In genomic region chr9:95811817-95812216, GRCm38 (mm10) we compare ENCODE assay signal across 25 mouse cellular contexts. TPM values are rescaled to one million over a fixed set of nuclear protein-coding genes. Genes with fewer than 3 reads are reported as not detected.
DNase-seq lines count a peak whose midpoint lies in the region; ATAC-seq and TF ChIP-seq lines count a peak whose summit lies in the region.
"Had no signal": no experiment of that assay in that cellular context is flagged by ENCODE, and none has a peak within 500 bp of the region (broad histone marks: within the 10 kb centered on the region; RNA-seq: fewer than 3 reads in every experiment).

No protein-coding gene starts in this region.

- H3K36me3 ChIP-seq in intestine, postnatal 0 days (ENCODE audit: control insufficient read depth, insufficient read depth): no peaks in the 10 kb centered on the region
- no peaks in the 10 kb centered on the region for H3K36me3 ChIP-seq in intestine, embryonic 16.5 days (ENCODE audit: control insufficient read depth, insufficient read depth, low read length)
- no peaks in the 10 kb centered on the region for H3K36me3 ChIP-seq in kidney, postnatal 0 days (ENCODE audit: insufficient read depth, low read length)
- H3K36me3 ChIP-seq in stomach, postnatal 0 days (ENCODE audit: control insufficient read depth, insufficient read depth, low read length): no peaks in the 10 kb centered on the region
- H3K36me3 ChIP-seq: G1E; heart, embryonic 10.5 days; heart, embryonic 15.5 days; hindbrain, embryonic 12.5 days; intestine, embryonic 15.5 days; limb, embryonic 10.5 days; limb, embryonic 15.5 days had no signal

- ATAC-seq in intestine, postnatal 0 days: peak; percentile 20; the same call in 1 of the 2 replicates
- no peak for ATAC-seq in intestine, embryonic 16.5 days
- ATAC-seq in kidney, postnatal 0 days (replicated peaks; ENCODE audit: low FRiP score, low read depth): no peak
- ATAC-seq in stomach, postnatal 0 days (ENCODE audit: low FRiP score, low TSS enrichment): peak; percentile 81
- ATAC-seq: forebrain, embryonic 13.5 days; hindbrain, postnatal 0 days; intestine, embryonic 15.5 days had no signal

- no peaks in the 10 kb centered on the region for H3K9me3 ChIP-seq in intestine, postnatal 0 days (ENCODE audit: control insufficient read depth)
- H3K9me3 ChIP-seq in intestine, embryonic 16.5 days (ENCODE audit: control insufficient read depth, low read length): no peaks in the 10 kb centered on the region
- no peaks in the 10 kb centered on the region for H3K9me3 ChIP-seq in kidney, postnatal 0 days (replicated peaks; ENCODE audit: low read length)
- no peaks in the 10 kb centered on the region for H3K9me3 ChIP-seq in stomach, postnatal 0 days (ENCODE audit: control insufficient read depth, low read length)
- H3K9me3 ChIP-seq: forebrain, embryonic 13.5 days; G1E; heart, embryonic 10.5 days; heart, embryonic 15.5 days; hindbrain, embryonic 12.5 days; intestine, embryonic 15.5 days; limb, embryonic 10.5 days; limb, embryonic 15.5 days had no signal

- H3K4me3 ChIP-seq in intestine, postnatal 0 days (ENCODE audit: low read depth, low read length): peak overlapping the region; percentile 7; the same call in 1 of the 2 replicates
- no peak overlapping the region for H3K4me3 ChIP-seq in intestine, embryonic 16.5 days (ENCODE audit: low read length)
- H3K4me3 ChIP-seq in kidney, postnatal 0 days (replicated peaks; ENCODE audit: low read depth, low read length): no peak overlapping the region
- no peak overlapping the region for H3K4me3 ChIP-seq in stomach, postnatal 0 days (ENCODE audit: low read depth, low read length)
- H3K4me3 ChIP-seq: forebrain, embryonic 13.5 days; heart, embryonic 10.5 days; heart, embryonic 15.5 days; hindbrain, embryonic 12.5 days; intestine, embryonic 15.5 days; limb, embryonic 10.5 days; limb, embryonic 15.5 days had no signal

- no peaks in the 10 kb centered on the region for H3K27me3 ChIP-seq in intestine, postnatal 0 days (replicated peaks; ENCODE audit: control insufficient read depth, insufficient read depth, low read length)
- no peaks in the 10 kb centered on the region for H3K27me3 ChIP-seq in intestine, embryonic 16.5 days (replicated peaks; ENCODE audit: control insufficient read depth, insufficient read depth, low read length)
- no peaks in the 10 kb centered on the region for H3K27me3 ChIP-seq in kidney, postnatal 0 days (ENCODE audit: insufficient read depth, low read length)
- no peaks in the 10 kb centered on the region for H3K27me3 ChIP-seq in stomach, postnatal 0 days (ENCODE audit: control insufficient read depth, insufficient read depth, low read length)
- H3K27me3 ChIP-seq: forebrain, embryonic 13.5 days; heart, embryonic 15.5 days; hindbrain, embryonic 12.5 days; intestine, embryonic 15.5 days; limb, embryonic 15.5 days had no signal

- peak; percentile 82 for DNase-seq in kidney, adult 9 months
- no peak for DNase-seq in kidney, postnatal 4 days
- DNase-seq in kidney, postnatal 0 days (ENCODE audit: low spot score): no peak
- DNase-seq in stomach, postnatal 0 days (ENCODE audit: low spot score): no peak
- DNase-seq in gastrocnemius, postnatal 14 days: no peak
- DNase-seq: adrenal gland, postnatal 14 days; cerebellum, adult 11 months; cerebellum, adult 9-10 months; cerebellum, postnatal 36 days; gastrocnemius, postnatal 10 days; lung, postnatal 4 days; midbrain, embryonic 14.5 days; thymus, postnatal 14 days had no signal

- no peaks in the 10 kb centered on the region; the same call in 1 of the 2 replicates for H3K4me1 ChIP-seq in intestine, postnatal 0 days (replicated peaks; ENCODE audit: control insufficient read depth, insufficient read depth, low read length)
- 0 out of 2 replicates have a peak, but pooled peaks cover 2% of the 10 kb centered on the region for H3K4me1 ChIP-seq in intestine, embryonic 16.5 days (ENCODE audit: control insufficient read depth, insufficient read depth, low read length)
- H3K4me1 ChIP-seq in kidney, postnatal 0 days (replicated peaks; ENCODE audit: insufficient read depth, low read length): peaks cover 4% of the 10 kb centered on the region; the same call in 1 of the 2 replicates
- H3K4me1 ChIP-seq in stomach, postnatal 0 days (replicated peaks; ENCODE audit: control insufficient read depth, insufficient read depth): no peaks in the 10 kb centered on the region
- H3K4me1 ChIP-seq: heart, embryonic 10.5 days; intestine, embryonic 15.5 days; limb, embryonic 10.5 days had no signal

- 57% methylated on average over 4 of the region's 4 CpGs for WGBS in intestine, postnatal 0 days
- WGBS in intestine, embryonic 16.5 days: 84% methylated on average over 4 of the region's 4 CpGs
- WGBS in kidney, postnatal 0 days: 90% methylated on average over 4 of the region's 4 CpGs
- WGBS in stomach, postnatal 0 days: 95% methylated on average over 4 of the region's 4 CpGs

- intact Hi-C loops in gastrocnemius, postnatal 14 days (cut with DNase I; ENCODE audit: low total_unique reads): no loop called here

- H3K9ac ChIP-seq in intestine, postnatal 0 days (ENCODE audit: low read depth, low read length): no peak overlapping the region
- no peak overlapping the region for H3K9ac ChIP-seq in intestine, embryonic 16.5 days (ENCODE audit: low read depth, low read length)
- no peak overlapping the region for H3K9ac ChIP-seq in kidney, postnatal 0 days (ENCODE audit: low read depth, low read length)
- no peak overlapping the region for H3K9ac ChIP-seq in stomach, postnatal 0 days (ENCODE audit: low read length)
- H3K9ac ChIP-seq: forebrain, embryonic 13.5 days; heart, embryonic 15.5 days; hindbrain, embryonic 12.5 days; intestine, embryonic 15.5 days; limb, embryonic 15.5 days had no signal

- peak overlapping the region; percentile 24 for H3K4me2 ChIP-seq in intestine, postnatal 0 days (replicated peaks; ENCODE audit: low read depth)
- H3K4me2 ChIP-seq in intestine, embryonic 16.5 days (ENCODE audit: low read depth, low read length): no peak overlapping the region
- no peak overlapping the region for H3K4me2 ChIP-seq in kidney, postnatal 0 days (ENCODE audit: low read length)
- H3K4me2 ChIP-seq in stomach, postnatal 0 days (replicated peaks; ENCODE audit: low read depth): no peak overlapping the region
- H3K4me2 ChIP-seq: forebrain, embryonic 13.5 days; heart, embryonic 15.5 days; hindbrain, embryonic 12.5 days; intestine, embryonic 15.5 days; limb, embryonic 15.5 days had no signal

- no peak overlapping the region; the same call in 1 of the 2 replicates for H3K27ac ChIP-seq in intestine, postnatal 0 days (ENCODE audit: low read depth, low read length)
- no peak overlapping the region for H3K27ac ChIP-seq in intestine, embryonic 16.5 days (ENCODE audit: low read length)
- H3K27ac ChIP-seq in kidney, postnatal 0 days: no peak overlapping the region
- H3K27ac ChIP-seq in stomach, postnatal 0 days (replicated peaks): no peak overlapping the region; the same call in 1 of the 2 replicates
- H3K27ac ChIP-seq: forebrain, embryonic 13.5 days; heart, embryonic 10.5 days; heart, embryonic 15.5 days; hindbrain, embryonic 12.5 days; hindbrain, postnatal 0 days; intestine, embryonic 15.5 days; limb, embryonic 10.5 days; limb, embryonic 15.5 days had no signal

- no peak for TF ChIP-seq EP300 in stomach, postnatal 0 days (optimal IDR thresholded peaks at IDR 0.05)

- peak; percentile 61 for TF ChIP-seq CTCF in intestine, postnatal 0 days (IDR thresholded peaks at IDR 0.05; ENCODE audit: low read depth)
- TF ChIP-seq CTCF in kidney, postnatal 0 days (IDR thresholded peaks at IDR 0.05; ENCODE audit: low read depth): peak; percentile 7; the same call in 1 of the 2 replicates
- TF ChIP-seq CTCF in stomach, postnatal 0 days (IDR thresholded peaks at IDR 0.05; ENCODE audit: low read depth): peak; percentile 44; the same call in 1 of the 2 replicates

RNA-seq across cellular contexts. Expression of gene Pls1, which starts 33.3 kb away (rescaled TPM):
- 512 and 547 TPM in 2 replicates for polyA plus RNA-seq in intestine, postnatal 0 days (2015; fragmentation: Nextera tagmentation; extraction: Ambion mirVana)
- polyA plus RNA-seq in intestine, embryonic 16.5 days (2015; fragmentation: Nextera tagmentation; extraction: Ambion mirVana): 143 and 201 TPM in 2 replicates
- 30.2 and 33.4 TPM in 2 replicates for polyA plus RNA-seq in kidney, postnatal 0 days (2015; fragmentation: Nextera tagmentation; extraction: Ambion mirVana)
- 44.4 and 45.6 TPM in 2 replicates for polyA plus RNA-seq in stomach, postnatal 0 days (2015; fragmentation: Nextera tagmentation; extraction: Ambion mirVana)
- total RNA-seq in gastrocnemius, postnatal 14 days (2021): under 1 TPM; 0.13 to 0.33 TPM
- total RNA-seq: granulocyte monocyte progenitor cell, adult 5-6 weeks had no signal
- polyA plus RNA-seq: G1E had no signal

RNA-seq across cellular contexts. Expression of gene Atr, which starts 45.6 kb away (rescaled TPM):
- polyA plus RNA-seq in intestine, postnatal 0 days (2015; fragmentation: Nextera tagmentation; extraction: Ambion mirVana): 4.3 and 5.0 TPM in 2 replicates
- polyA plus RNA-seq in intestine, embryonic 16.5 days (2015; fragmentation: Nextera tagmentation; extraction: Ambion mirVana): 7.8 TPM in 2 replicates
- 8.8 and 9.6 TPM in 2 replicates for polyA plus RNA-seq in kidney, postnatal 0 days (2015; fragmentation: Nextera tagmentation; extraction: Ambion mirVana)
- 4.4 and 4.6 TPM in 2 replicates for polyA plus RNA-seq in stomach, postnatal 0 days (2015; fragmentation: Nextera tagmentation; extraction: Ambion mirVana)
- total RNA-seq in gastrocnemius, postnatal 14 days (2021): 1 to 10 TPM; 4.4 to 4.6 TPM

Comparison
In these comparisons a context has a peak if more than half of its experiments do, and no peak if none do; other contexts are left out.
1. ATAC-seq: peak in intestine, postnatal 0 days (single experiment) and stomach, postnatal 0 days (single experiment); none in intestine, embryonic 16.5 days (single experiment) and kidney, postnatal 0 days (single experiment).
2. CTCF ChIP-seq: peak in every context shown above with its lines; median percentile 61 in intestine, postnatal 0 days; 44 in stomach, postnatal 0 days; 7 in kidney, postnatal 0 days.